Mouse (Mus musculus): ENCODE results near the gene Slmap. TPM values are rescaled to one million over a fixed set of nuclear protein-coding genes. Genes with fewer than 3 reads are reported as not detected.

Slmap gene
- polyA plus RNA-seq, 2 experiments = 9.5 to 10.4 TPM

DNA sequence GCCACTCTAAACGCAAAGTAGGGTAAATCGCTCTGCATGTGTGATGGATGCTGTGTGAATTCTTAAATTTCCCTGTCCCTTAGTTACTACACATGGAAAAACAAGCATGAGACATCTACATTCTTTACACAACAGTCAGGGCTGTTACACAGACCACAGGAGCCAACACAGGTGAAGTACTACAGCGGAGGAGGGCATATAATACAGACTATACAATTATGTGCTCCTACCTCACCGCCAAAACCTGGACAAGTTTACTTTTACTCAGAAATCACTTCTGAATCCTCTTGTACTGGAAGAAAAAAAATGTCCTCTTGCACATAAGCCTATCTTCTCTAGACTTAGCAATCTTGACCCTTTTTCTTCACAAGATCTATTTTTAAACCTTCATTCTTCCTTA, 66.8 kb downstream of the Slmap start:
- H3K4me1 ChIP-seq (replicated peaks; ENCODE audit: control insufficient read depth in 2 of 2, insufficient read depth in 2 of 2, low read length in 1 of 2) = no peaks in the 10 kb centered on the region
- ATAC-seq (ENCODE audit: insufficient read depth) (no peak), DNase-seq (ENCODE audit: low read depth in 3 of 3, low spot score in 3 of 3) (no peak)
- TF ChIP-seq EP300 (IDR thresholded peaks at IDR 0.05; ENCODE audit: low read depth) (no peak), CTCF (IDR thresholded peaks at IDR 0.05; ENCODE audit: low read depth) (no peak)
- no peak overlapping the region for H3K4me2 ChIP-seq (ENCODE audit: low read depth)
- H3K27me3 ChIP-seq (ENCODE audit: control insufficient read depth, insufficient read depth, low read length) = no peaks in the 10 kb centered on the region
- no peak overlapping the region for H3K9ac ChIP-seq (replicated peaks)
- H3K9me3 ChIP-seq (ENCODE audit: control insufficient read depth, low read length) = no peaks in the 10 kb centered on the region
- H3K4me3 ChIP-seq (ENCODE audit: insufficient read depth in 1 of 2, low read depth in 2 of 2, low read length in 2 of 2) = no peak overlapping the region
- H3K27ac ChIP-seq = no peak overlapping the region
- 86% methylated on average over 4 of the region's 4 CpGs for WGBS (ENCODE audit: insufficient replicate concordance)
- no peaks in the 10 kb centered on the region; the same call in 1 of the 2 replicates for H3K36me3 ChIP-seq (replicated peaks; ENCODE audit: control insufficient read depth, insufficient read depth, low read depth)

DNA sequence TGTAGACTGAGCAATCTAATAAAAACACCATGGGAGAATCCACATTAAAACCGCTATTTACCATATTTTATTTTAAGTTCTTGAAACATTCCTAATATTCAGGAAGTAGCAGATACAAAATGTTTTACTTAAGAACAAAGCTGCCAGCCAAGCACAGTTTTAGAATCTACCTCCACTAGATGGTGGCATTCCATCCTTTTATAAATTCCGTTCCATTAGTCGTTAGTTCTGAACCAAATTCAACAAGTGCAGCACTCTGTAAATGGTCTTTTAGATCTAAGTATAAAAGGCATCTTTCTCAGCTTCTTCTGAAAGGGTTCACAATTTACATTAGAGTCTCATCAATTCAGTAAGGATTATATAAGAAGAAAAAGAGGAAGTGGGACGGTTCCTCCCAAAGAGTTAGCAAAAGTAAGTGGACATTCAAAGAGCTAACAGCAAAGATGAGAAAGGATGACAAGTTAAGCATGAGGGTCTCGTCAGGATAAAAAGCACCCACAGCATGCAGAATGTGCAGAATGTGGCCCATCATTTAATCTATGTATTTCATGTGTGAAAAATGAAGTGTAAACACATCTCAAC, 68.1 kb downstream of the Slmap start:
- no peak overlapping the region for H3K27ac ChIP-seq
- 61% methylated on average over 5 of the region's 5 CpGs for WGBS (ENCODE audit: insufficient replicate concordance)
- ATAC-seq (ENCODE audit: insufficient read depth) = no peak

DNA sequence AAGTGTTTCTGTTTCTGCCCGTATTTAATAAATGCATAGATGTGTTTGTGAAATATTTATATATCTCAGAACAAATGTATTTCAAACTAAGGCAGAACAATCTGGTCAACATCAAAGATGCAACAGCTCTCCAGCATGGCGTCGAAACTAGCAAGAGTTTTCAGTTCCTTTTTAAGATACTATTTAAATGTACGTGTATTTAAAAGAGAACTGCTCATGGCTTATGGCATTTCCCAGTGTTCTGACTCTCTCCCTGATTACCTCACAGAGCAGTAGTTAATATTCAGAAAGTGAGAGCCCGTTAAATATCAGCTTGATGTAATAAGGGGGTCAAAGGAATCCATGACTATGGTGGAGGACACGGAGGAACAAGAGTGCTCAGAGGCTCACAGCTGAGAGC, 68.8 kb downstream of the Slmap start:
- 82% methylated on average over 6 of the region's 6 CpGs for WGBS (ENCODE audit: insufficient replicate concordance)

More for the DNA sequence above, 68.1 kb downstream of the Slmap start:
- Histone ChIP-seq H3K9me3 (ENCODE audit: control insufficient read depth, low read length) (no peaks in the 10 kb centered on the region), H3K4me3 (ENCODE audit: insufficient read depth in 1 of 2, low read depth in 2 of 2, low read length in 2 of 2) (no peak overlapping the region), H3K27me3 (ENCODE audit: control insufficient read depth, insufficient read depth, low read length) (no peaks in the 10 kb centered on the region), H3K9ac (replicated peaks) (no peak overlapping the region), H3K4me1 (replicated peaks; ENCODE audit: control insufficient read depth in 2 of 2, insufficient read depth in 2 of 2, low read length in 1 of 2) (no peaks in the 10 kb centered on the region), H3K36me3 (replicated peaks; ENCODE audit: control insufficient read depth, insufficient read depth, low read depth) (peaks cover 3% of the 10 kb centered on the region), H3K4me2 (ENCODE audit: low read depth) (no peak overlapping the region)
- DNase-seq (ENCODE audit: low read depth in 3 of 3, low spot score in 3 of 3) = no peak
- no peak for TF ChIP-seq CTCF (IDR thresholded peaks at IDR 0.05; ENCODE audit: low read depth)
- no peak for TF ChIP-seq EP300 (IDR thresholded peaks at IDR 0.05; ENCODE audit: low read depth)

DNA sequence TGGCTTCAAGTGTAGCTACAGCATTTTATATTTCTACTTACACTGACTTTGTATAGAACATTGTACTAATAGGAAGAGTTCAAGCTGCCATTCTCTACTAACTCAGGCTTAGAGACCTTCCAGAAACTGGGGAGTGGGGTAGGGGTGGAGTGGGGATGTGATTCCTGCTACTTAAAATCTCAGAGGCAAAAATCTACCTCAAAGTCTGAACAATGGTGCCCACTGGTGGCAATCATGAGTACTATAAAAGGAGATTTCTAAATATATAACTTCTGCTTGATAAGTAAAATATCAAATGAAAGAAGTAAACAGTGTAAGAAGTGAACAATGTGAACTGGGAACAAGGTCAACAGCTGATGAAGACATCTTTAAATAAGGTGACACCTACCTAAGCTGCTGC, 75.2 kb downstream of the Slmap start:
- Histone ChIP-seq H3K4me2 (ENCODE audit: low read depth) (no peak overlapping the region), H3K4me3 (ENCODE audit: insufficient read depth in 1 of 2, low read depth in 2 of 2, low read length in 2 of 2) (no peak overlapping the region), H3K27ac (no peak overlapping the region), H3K9ac (replicated peaks) (no peak overlapping the region), H3K9me3 (ENCODE audit: control insufficient read depth, low read length) (no peaks in the 10 kb centered on the region), H3K27me3 (ENCODE audit: control insufficient read depth, insufficient read depth, low read length) (no peaks in the 10 kb centered on the region), H3K36me3 (replicated peaks; ENCODE audit: control insufficient read depth, insufficient read depth, low read depth) (peaks cover 10% of the 10 kb centered on the region), H3K4me1 (replicated peaks; ENCODE audit: control insufficient read depth in 2 of 2, insufficient read depth in 2 of 2, low read length in 1 of 2) (no peaks in the 10 kb centered on the region)
- DNase-seq (ENCODE audit: low read depth in 3 of 3, low spot score in 3 of 3) (no peak), ATAC-seq (ENCODE audit: insufficient read depth) (no peak)
- TF ChIP-seq EP300 (IDR thresholded peaks at IDR 0.05; ENCODE audit: low read depth) (no peak), CTCF (IDR thresholded peaks at IDR 0.05; ENCODE audit: low read depth) (peak; percentile 9; the same call in 1 of the 2 replicates)

More for the DNA sequence above, 68.8 kb downstream of the Slmap start:
- H3K27me3 ChIP-seq (ENCODE audit: control insufficient read depth, insufficient read depth, low read length) = no peaks in the 10 kb centered on the region
- H3K9ac ChIP-seq (replicated peaks) = no peak overlapping the region
- peaks cover 8% of the 10 kb centered on the region for H3K36me3 ChIP-seq (replicated peaks; ENCODE audit: control insufficient read depth, insufficient read depth, low read depth)
- no peak for ATAC-seq (ENCODE audit: insufficient read depth)
- no peak for TF ChIP-seq EP300 (IDR thresholded peaks at IDR 0.05; ENCODE audit: low read depth)
- no peak for TF ChIP-seq CTCF (IDR thresholded peaks at IDR 0.05; ENCODE audit: low read depth)
- no peak overlapping the region for H3K4me3 ChIP-seq (ENCODE audit: insufficient read depth in 1 of 2, low read depth in 2 of 2, low read length in 2 of 2)
- no peak for DNase-seq (ENCODE audit: low read depth in 3 of 3, low spot score in 3 of 3)
- no peaks in the 10 kb centered on the region for H3K4me1 ChIP-seq (replicated peaks; ENCODE audit: control insufficient read depth in 2 of 2, insufficient read depth in 2 of 2, low read length in 1 of 2)
- H3K4me2 ChIP-seq (ENCODE audit: low read depth) = no peak overlapping the region
- H3K27ac ChIP-seq = no peak overlapping the region
- H3K9me3 ChIP-seq (ENCODE audit: control insufficient read depth, low read length) = no peaks in the 10 kb centered on the region

DNA sequence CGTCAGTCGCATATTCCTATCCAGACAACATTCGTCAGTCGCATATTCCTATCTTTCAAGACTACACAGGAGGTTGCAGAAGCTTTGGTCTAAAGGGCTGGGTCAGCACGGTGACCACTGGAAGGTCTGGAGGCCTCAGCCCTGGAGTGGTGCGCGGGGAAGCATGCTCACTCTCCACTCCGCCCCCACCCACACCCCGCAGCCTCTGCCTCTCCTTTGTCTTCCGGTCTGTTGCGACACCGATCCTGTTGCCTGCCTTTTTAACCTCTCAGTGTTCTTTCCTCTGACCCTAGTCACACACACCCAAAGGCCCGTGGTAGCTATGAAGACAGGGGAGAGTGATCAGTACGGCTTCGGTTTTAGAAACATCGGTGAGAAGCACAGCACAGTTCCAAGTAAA, 79.9 kb downstream of the Slmap start:
- H3K4me3 ChIP-seq (ENCODE audit: insufficient read depth in 1 of 2, low read depth in 2 of 2, low read length in 2 of 2) = no peak overlapping the region
- no peak overlapping the region for H3K9ac ChIP-seq (replicated peaks)
- H3K36me3 ChIP-seq (replicated peaks; ENCODE audit: control insufficient read depth, insufficient read depth, low read depth) = no peaks in the 10 kb centered on the region; the same call in 1 of the 2 replicates
- H3K27me3 ChIP-seq (ENCODE audit: control insufficient read depth, insufficient read depth, low read length) = no peaks in the 10 kb centered on the region
- H3K4me1 ChIP-seq (replicated peaks; ENCODE audit: control insufficient read depth in 2 of 2, insufficient read depth in 2 of 2, low read length in 1 of 2) = no peaks in the 10 kb centered on the region
- 32% methylated on average over 16 of the region's 16 CpGs for WGBS (ENCODE audit: insufficient replicate concordance)
- H3K9me3 ChIP-seq (ENCODE audit: control insufficient read depth, low read length) = no peaks in the 10 kb centered on the region
- ATAC-seq (ENCODE audit: insufficient read depth) = peak; percentile 72
- no peak overlapping the region for H3K27ac ChIP-seq
- H3K4me2 ChIP-seq (ENCODE audit: low read depth) = no peak overlapping the region
- no peak for TF ChIP-seq EP300 (IDR thresholded peaks at IDR 0.05; ENCODE audit: low read depth)
- no peak for TF ChIP-seq CTCF (IDR thresholded peaks at IDR 0.05; ENCODE audit: low read depth)
- DNase-seq (ENCODE audit: low read depth in 3 of 3, low spot score in 3 of 3) = peak; percentile 13 to 25 (median 20)

Data from liver, embryonic 14.5 days (tissue).